Mouse (Mus musculus): ENCODE data around the gene Bclaf3. TPM values are rescaled to one million over a fixed set of nuclear protein-coding genes. Genes with fewer than 3 reads are reported as not detected.

The Bclaf3 gene
- polyA plus RNA-seq, 1 experiment from 2014 or later: 19.0 TPM

- peak; percentile 61 for DNase-seq (ENCODE audit: low spot score)
Observed at GRCm38 (mm10) chrX:159626907-159627587, 100.6 kb downstream of the Bclaf3 start, which contains the start of gene Sh3kbp1. Gene Sh3kbp1 (plus strand): TSS chrX:159627272.

- peak; percentile 46 for DNase-seq (ENCODE audit: low spot score)
Observed at GRCm38 (mm10) chrX:159627588-159628566, 101.4 kb downstream of the Bclaf3 start.

GRCm38 (mm10) chrX:159628629-159629028 lies 102.1 kb downstream of the Bclaf3 start:
- no peak for DNase-seq (ENCODE audit: low spot score)

GRCm38 (mm10) chrX:159629203-159629602 lies 102.7 kb downstream of the Bclaf3 start:
- no peak for DNase-seq (ENCODE audit: low spot score)

GRCm38 (mm10) chrX:159638500-159639227 lies 112.2 kb downstream of the Bclaf3 start:
- DNase-seq (ENCODE audit: low spot score): no peak

- no peak for DNase-seq (ENCODE audit: low spot score)
Observed at GRCm38 (mm10) chrX:159639991-159640390, 113.5 kb downstream of the Bclaf3 start.

Other genes with a start within 250 kb of the Bclaf3 start
- 131 and 146 TPM in 2 replicates for gene Eif1ax, start 154.5 kb upstream of the Bclaf3 start, polyA plus RNA-seq (2015; fragmentation: Nextera tagmentation; extraction: Ambion mirVana)
- gene Map7d2, start 112.1 kb upstream of the Bclaf3 start, polyA plus RNA-seq (2015; fragmentation: Nextera tagmentation; extraction: Ambion mirVana): 0.26 and 0.29 TPM in 2 replicates
- 190 and 200 TPM in 2 replicates for gene Sh3kbp1, start 100.6 kb downstream of the Bclaf3 start, polyA plus RNA-seq (2015; fragmentation: Nextera tagmentation; extraction: Ambion mirVana)